Mouse (Mus musculus) stomach, embryonic 16.5 days (tissue): ENCODE measurements around the gene Grk1. TPM values are rescaled to one million over a fixed set of nuclear protein-coding genes. Genes with fewer than 3 reads are reported as not detected.

Experiments
- ATAC-seq: fragments of 200-750 bp; cut with Nextera tagmentation; 2 replicates; pipeline ENCODE4 v1.8.0; 2017; ENCODE audit warnings: moderate number of reproducible peaks, moderate TSS enrichment; ENCODE audit not compliant: insufficient read depth, low FRiP score
- H3K27ac ChIP-seq: fragments of 300-500 bp; sonication (generic); 2 replicates; pipeline ENCODE4 v1.5.1; 2014; ENCODE audit warnings: low read length
- H3K27me3 ChIP-seq: fragments of 300-500 bp; sonication (generic); 2 replicates; pipeline ENCODE4 v1.6.1; 2014; ENCODE audit warnings: low read length, control low read depth, mixed read lengths; ENCODE audit not compliant: control insufficient read depth, insufficient read depth
- H3K36me3 ChIP-seq: fragments of 300-500 bp; sonication (generic); 2 replicates; pipeline ENCODE4 v1.6.1; 2014; ENCODE audit warnings: low read length; ENCODE audit not compliant: control insufficient read depth, insufficient read depth
- H3K4me1 ChIP-seq: fragments of 300-500 bp; sonication (generic); 2 replicates; pipeline ENCODE4 v1.6.1; 2014; ENCODE audit warnings: low read length, control low read depth, mixed read lengths; ENCODE audit not compliant: control insufficient read depth, insufficient read depth
- H3K4me2 ChIP-seq: fragments of 300-500 bp; sonication (generic); 2 replicates; pipeline ENCODE4 v1.6.1; 2014; ENCODE audit warnings: low read depth, low read length, mixed read lengths
- H3K4me3 ChIP-seq: fragments of 300-500 bp; sonication (generic); replicated peaks from 2 replicates; pipeline ENCODE4 v1.5.1; 2014; ENCODE audit warnings: mild to moderate bottlenecking, low read length
- H3K9ac ChIP-seq: fragments of 300-500 bp; sonication (generic); 2 replicates; pipeline ENCODE4 v1.6.1; 2014; ENCODE audit warnings: low read length
- H3K9me3 ChIP-seq: fragments of 300-500 bp; sonication (generic); replicated peaks from 2 replicates; pipeline ENCODE4 v1.6.1; 2016; ENCODE audit warnings: low read length, control low read depth; ENCODE audit not compliant: control insufficient read depth
- WGBS: fragments of 180-500 bp; shearing (Covaris S2); extraction: QIAGEN DNeasy Blood & Tissue Kit; methylation state at CpG from one replicate; pipeline ENCODE4 v1.1.7; 2014; 5-methylcytosine and 5-hydroxymethylcytosine counted together
- polyA plus RNA-seq: library from polyadenylated mRNA; unstranded; fragments of >200 nt; fragmentation: Nextera tagmentation; extraction: Ambion mirVana; gene quantifications from 2 replicates; pipeline ENCODE4 v1.2.1, GENCODE M21; 2015

Gene Grk1
- polyA plus RNA-seq, 1 experiment from 2014 or later, result not detected

- Histone ChIP-seq H3K4me1 (no peaks in the 10 kb centered on the region; the same call in 1 of the 2 replicates), H3K27ac (no peak overlapping the region), H3K9me3 (no peaks in the 10 kb centered on the region), H3K27me3 (no peaks in the 10 kb centered on the region), H3K9ac (no peak overlapping the region), H3K4me2 (no peak overlapping the region), H3K4me3 (no peak overlapping the region), H3K36me3 (no peaks in the 10 kb centered on the region)
- no peak for ATAC-seq
- 91% methylated on average over 4 of the region's 4 CpGs for WGBS
Observed at GRCm38 (mm10) chr8:13459431-13459830, 54.5 kb downstream of the Grk1 start.

- ATAC-seq, result no peak
- H3K27ac ChIP-seq, result no peak overlapping the region
Observed at GRCm38 (mm10) chr8:13461085-13461765, 56.3 kb downstream of the Grk1 start.

GRCm38 (mm10) chr8:13461843-13462242 is 57.0 kb downstream of the Grk1 start:
- Histone ChIP-seq H3K4me1 (no peaks in the 10 kb centered on the region), H3K36me3 (0 out of 2 replicates have a peak, but pooled peaks cover 13% of the 10 kb centered on the region), H3K27me3 (no peaks in the 10 kb centered on the region), H3K4me2 (no peak overlapping the region), H3K27ac (no peak overlapping the region), H3K9me3 (no peaks in the 10 kb centered on the region), H3K4me3 (no peak overlapping the region), H3K9ac (no peak overlapping the region)
- WGBS, result 36% methylated on average over 4 of the region's 4 CpGs
- ATAC-seq, result no peak

More at GRCm38 (mm10) chr8:13461085-13461765, 56.3 kb downstream of the Grk1 start:
- Histone ChIP-seq H3K9me3 (no peaks in the 10 kb centered on the region), H3K36me3 (0 out of 2 replicates have a peak, but pooled peaks cover 9% of the 10 kb centered on the region), H3K4me1 (no peaks in the 10 kb centered on the region), H3K27me3 (no peaks in the 10 kb centered on the region), H3K4me3 (no peak overlapping the region), H3K9ac (no peak overlapping the region), H3K4me2 (no peak overlapping the region)
- 66% methylated on average over 17 of the region's 17 CpGs for WGBS

- no peaks in the 10 kb centered on the region for H3K27me3 ChIP-seq
- H3K4me1 ChIP-seq, result no peaks in the 10 kb centered on the region
- no peak overlapping the region for H3K4me3 ChIP-seq
- no peak overlapping the region for H3K9ac ChIP-seq
- no peak overlapping the region for H3K4me2 ChIP-seq
- 0 out of 2 replicates have a peak, but pooled peaks cover 13% of the 10 kb centered on the region for H3K36me3 ChIP-seq
- 57% methylated on average over 10 of the region's 10 CpGs for WGBS
- ATAC-seq, result peak; percentile 22; the same call in 1 of the 2 replicates
- no peak overlapping the region for H3K27ac ChIP-seq
- H3K9me3 ChIP-seq, result no peaks in the 10 kb centered on the region
Observed at GRCm38 (mm10) chr8:13462392-13462791, 57.5 kb downstream of the Grk1 start.

- H3K27ac ChIP-seq, result no peak overlapping the region
- no peak overlapping the region for H3K4me3 ChIP-seq
- peaks cover 25% of the 10 kb centered on the region; the same call in 1 of the 2 replicates for H3K36me3 ChIP-seq
- 42% methylated on average over 7 of the region's 7 CpGs for WGBS
- no peak overlapping the region for H3K4me2 ChIP-seq
- no peak overlapping the region for H3K9ac ChIP-seq
- no peaks in the 10 kb centered on the region for H3K9me3 ChIP-seq
- no peaks in the 10 kb centered on the region for H3K27me3 ChIP-seq
- H3K4me1 ChIP-seq, result no peaks in the 10 kb centered on the region
- no peak for ATAC-seq
Observed at GRCm38 (mm10) chr8:13465324-13465723, 60.4 kb downstream of the Grk1 start.

- no peak for ATAC-seq
- no peak overlapping the region for H3K27ac ChIP-seq
- no peaks in the 10 kb centered on the region for H3K4me1 ChIP-seq
- no peaks in the 10 kb centered on the region for H3K27me3 ChIP-seq
- H3K4me3 ChIP-seq, result no peak overlapping the region
- H3K36me3 ChIP-seq, result peaks cover 25% of the 10 kb centered on the region; the same call in 1 of the 2 replicates
- no peak overlapping the region for H3K9ac ChIP-seq
- no peak overlapping the region for H3K4me2 ChIP-seq
- WGBS, result 62% methylated on average over 5 of the region's 5 CpGs
- H3K9me3 ChIP-seq, result no peaks in the 10 kb centered on the region
Observed at GRCm38 (mm10) chr8:13466989-13467388, 62.1 kb downstream of the Grk1 start.

- WGBS, result 75% methylated on average over 9 of the region's 9 CpGs
- peaks cover 25% of the 10 kb centered on the region; the same call in 1 of the 2 replicates for H3K36me3 ChIP-seq
- H3K4me2 ChIP-seq, result no peak overlapping the region
- no peak overlapping the region for H3K27ac ChIP-seq
- no peak overlapping the region for H3K9ac ChIP-seq
- H3K27me3 ChIP-seq, result no peaks in the 10 kb centered on the region
- H3K4me3 ChIP-seq, result no peak overlapping the region
- H3K9me3 ChIP-seq, result no peaks in the 10 kb centered on the region
- no peak for ATAC-seq
- H3K4me1 ChIP-seq, result 0 out of 2 replicates have a peak, but pooled peaks cover 3% of the 10 kb centered on the region
Observed at GRCm38 (mm10) chr8:13468737-13469136, 63.9 kb downstream of the Grk1 start.

- H3K27me3 ChIP-seq, result no peaks in the 10 kb centered on the region
- H3K4me1 ChIP-seq, result 0 out of 2 replicates have a peak, but pooled peaks cover 3% of the 10 kb centered on the region
- no peak overlapping the region for H3K4me2 ChIP-seq
- H3K36me3 ChIP-seq, result peaks cover 19% of the 10 kb centered on the region; the same call in 1 of the 2 replicates
- no peak for ATAC-seq
- no peak overlapping the region for H3K4me3 ChIP-seq
- WGBS, result 73% methylated on average over 11 of the region's 11 CpGs
- no peak overlapping the region for H3K9ac ChIP-seq
- no peak overlapping the region for H3K27ac ChIP-seq
- H3K9me3 ChIP-seq, result no peaks in the 10 kb centered on the region
Observed at GRCm38 (mm10) chr8:13471484-13471883, 66.6 kb downstream of the Grk1 start.
